In the genomic region with DNA sequence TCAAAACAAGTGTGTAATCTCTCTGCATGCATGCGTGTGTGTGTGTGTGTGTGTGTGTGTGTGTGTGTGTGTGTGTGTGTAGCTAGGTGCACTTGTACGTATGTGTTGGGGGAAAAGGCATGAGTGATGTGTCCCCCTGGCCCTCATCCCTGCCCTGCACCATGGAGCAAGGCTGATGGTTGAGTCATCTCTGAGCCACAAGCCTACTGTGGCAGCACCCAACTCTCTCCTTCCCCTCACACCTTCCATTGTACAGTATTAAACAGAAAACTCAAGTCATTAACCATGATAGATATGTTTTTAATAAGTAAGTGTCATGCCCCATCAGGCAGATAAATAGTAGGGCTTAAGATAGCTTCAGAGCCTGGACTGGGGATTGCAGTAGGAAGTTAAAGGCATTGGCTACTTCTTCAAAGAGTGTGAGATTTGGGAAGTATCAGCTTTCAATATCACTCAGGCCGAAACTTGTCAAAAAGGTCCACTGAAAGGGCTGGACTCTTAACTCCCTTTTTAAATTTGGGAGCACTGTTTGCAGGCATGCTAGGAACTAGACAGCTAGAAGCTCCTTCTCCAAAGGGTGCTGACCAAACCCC, we compare ENCODE assay signal across 21 mouse cellular contexts.
DNase-seq lines count a peak whose midpoint lies in the region; ATAC-seq and TF ChIP-seq lines count a peak whose summit lies in the region.
"Had no signal": no experiment of that assay in that cellular context is flagged by ENCODE, and none has a peak within 500 bp of the region (broad histone marks: within the 10 kb centered on the region; RNA-seq: fewer than 3 reads in every experiment).

No protein-coding gene starts in this region.

- no peak overlapping the region for H3K27ac ChIP-seq in forebrain, embryonic 13.5 days
- H3K27ac ChIP-seq in forebrain, embryonic 15.5 days (replicated peaks): no peak overlapping the region
- H3K27ac ChIP-seq in hindbrain, embryonic 16.5 days (ENCODE audit: low read depth, low read length): no peak overlapping the region
- no peak overlapping the region for H3K27ac ChIP-seq in hindbrain, postnatal 0 days
- H3K27ac ChIP-seq: left cerebral cortex, adult 2 months; limb, embryonic 12.5 days; liver, embryonic 15.5 days; stomach, embryonic 15.5 days had no signal

- peaks cover 26% of the 10 kb centered on the region for H3K4me1 ChIP-seq in forebrain, embryonic 13.5 days
- peaks cover 17% of the 10 kb centered on the region for H3K4me1 ChIP-seq in forebrain, embryonic 15.5 days
- H3K4me1 ChIP-seq in hindbrain, embryonic 16.5 days (ENCODE audit: control insufficient read depth, insufficient read depth, low read depth, low read length): no peaks in the 10 kb centered on the region; the same call in 1 of the 2 replicates
- 0 out of 2 replicates have a peak, but pooled peaks cover 4% of the 10 kb centered on the region for H3K4me1 ChIP-seq in hindbrain, postnatal 0 days (ENCODE audit: insufficient read depth, low read length)
- H3K4me1 ChIP-seq: heart, embryonic 12.5 days; stomach, embryonic 15.5 days had no signal

- no peak overlapping the region for H3K4me2 ChIP-seq in forebrain, embryonic 13.5 days
- no peak overlapping the region for H3K4me2 ChIP-seq in forebrain, embryonic 15.5 days (replicated peaks)
- H3K4me2 ChIP-seq in hindbrain, embryonic 16.5 days (ENCODE audit: low read length): no peak overlapping the region
- H3K4me2 ChIP-seq in hindbrain, postnatal 0 days (ENCODE audit: low read depth, low read length): no peak overlapping the region
- H3K4me2 ChIP-seq: heart, embryonic 12.5 days; limb, embryonic 12.5 days; liver, embryonic 15.5 days; stomach, embryonic 15.5 days had no signal

- WGBS in forebrain, embryonic 13.5 days: 71% methylated on average over 3 of the region's 3 CpGs
- WGBS in forebrain, embryonic 15.5 days: 53% methylated on average over 3 of the region's 3 CpGs
- WGBS in hindbrain, embryonic 16.5 days: 76% methylated on average over 3 of the region's 3 CpGs
- 81% methylated on average over 3 of the region's 3 CpGs for WGBS in hindbrain, postnatal 0 days

- ATAC-seq in forebrain, embryonic 13.5 days: peak; percentile 46
- ATAC-seq in forebrain, embryonic 15.5 days (replicated peaks): no peak; the same call in 1 of the 2 replicates
- 0 out of 2 replicates have a peak, but pooled peaks have one; percentile 2 for ATAC-seq in hindbrain, embryonic 16.5 days
- ATAC-seq in hindbrain, postnatal 0 days: no peak
- peak; percentile 40 for ATAC-seq in granulocyte monocyte progenitor cell, adult 5-6 weeks (replicated peaks; ENCODE audit: poor library complexity, severe bottlenecking)
- ATAC-seq: activated CD4-positive, CD25-positive, alpha-beta regulatory T cell, adult 4 months; inflammation-experienced regulatory T-cells, adult 6 months; lung, postnatal 0 days; midbrain, embryonic 16.5 days had no signal

- no peak for TF ChIP-seq CTCF in hindbrain, postnatal 0 days (IDR thresholded peaks at IDR 0.05; ENCODE audit: low read depth)

- no peaks in the 10 kb centered on the region for H3K36me3 ChIP-seq in forebrain, embryonic 13.5 days (ENCODE audit: poor library complexity, severe bottlenecking)
- H3K36me3 ChIP-seq in forebrain, embryonic 15.5 days: no peaks in the 10 kb centered on the region
- H3K36me3 ChIP-seq in hindbrain, embryonic 16.5 days (ENCODE audit: control insufficient read depth, insufficient read depth, low read length): no peaks in the 10 kb centered on the region
- no peaks in the 10 kb centered on the region for H3K36me3 ChIP-seq in hindbrain, postnatal 0 days (ENCODE audit: insufficient read depth, low read length)
- H3K36me3 ChIP-seq: heart, embryonic 12.5 days; limb, embryonic 12.5 days; liver, embryonic 15.5 days; stomach, embryonic 15.5 days had no signal

- H3K27me3 ChIP-seq in forebrain, embryonic 13.5 days: peaks cover 23% of the 10 kb centered on the region
- peaks cover 24% of the 10 kb centered on the region; the same call in 1 of the 2 replicates for H3K27me3 ChIP-seq in forebrain, embryonic 15.5 days
- no peaks in the 10 kb centered on the region for H3K27me3 ChIP-seq in hindbrain, embryonic 16.5 days (replicated peaks; ENCODE audit: control insufficient read depth, insufficient read depth, low read length)
- H3K27me3 ChIP-seq in hindbrain, postnatal 0 days (ENCODE audit: insufficient read depth, low read length): no peaks in the 10 kb centered on the region
- H3K27me3 ChIP-seq: heart, embryonic 12.5 days; limb, embryonic 12.5 days; liver, embryonic 15.5 days; stomach, embryonic 15.5 days had no signal

- DNase-seq in hindbrain, postnatal 0 days (ENCODE audit: low spot score): no peak
- DNase-seq in adrenal gland, postnatal 36 days: peak; percentile 49 to 59
- DNase-seq in urinary bladder, postnatal 14 days (ENCODE audit: low spot score): no peak
- DNase-seq in ovary, adult 18-20 months (ENCODE audit: low spot score): no peak
- DNase-seq: embryo, embryonic 11 days; gastrocnemius, postnatal 14 days; heart, postnatal 36 days; thymus, adult 2 months had no signal

- no peak overlapping the region for H3K9ac ChIP-seq in forebrain, embryonic 13.5 days
- H3K9ac ChIP-seq in forebrain, embryonic 15.5 days (replicated peaks): no peak overlapping the region
- no peak overlapping the region for H3K9ac ChIP-seq in hindbrain, embryonic 16.5 days (ENCODE audit: low read depth, low read length)
- no peak overlapping the region for H3K9ac ChIP-seq in hindbrain, postnatal 0 days (replicated peaks; ENCODE audit: low read length)
- H3K9ac ChIP-seq: heart, embryonic 12.5 days; limb, embryonic 12.5 days; liver, embryonic 15.5 days; stomach, embryonic 15.5 days had no signal

- no peak overlapping the region for H3K4me3 ChIP-seq in forebrain, embryonic 13.5 days
- H3K4me3 ChIP-seq in forebrain, embryonic 15.5 days: no peak overlapping the region
- no peak overlapping the region for H3K4me3 ChIP-seq in hindbrain, embryonic 16.5 days (ENCODE audit: low read length)
- no peak overlapping the region for H3K4me3 ChIP-seq in hindbrain, postnatal 0 days (ENCODE audit: low read length)
- H3K4me3 ChIP-seq: heart, embryonic 12.5 days; left cerebral cortex, adult 2 months; limb, embryonic 12.5 days; liver, embryonic 15.5 days; stomach, embryonic 15.5 days had no signal

- H3K9me3 ChIP-seq in forebrain, embryonic 13.5 days (replicated peaks): no peaks in the 10 kb centered on the region
- H3K9me3 ChIP-seq in forebrain, embryonic 15.5 days: no peaks in the 10 kb centered on the region
- no peaks in the 10 kb centered on the region for H3K9me3 ChIP-seq in hindbrain, embryonic 16.5 days (ENCODE audit: control insufficient read depth, low read length)
- H3K9me3 ChIP-seq in hindbrain, postnatal 0 days (ENCODE audit: low read length): no peaks in the 10 kb centered on the region
- H3K9me3 ChIP-seq: heart, embryonic 12.5 days; limb, embryonic 12.5 days; liver, embryonic 15.5 days; stomach, embryonic 15.5 days had no signal

Comparison
In these comparisons a context has a peak if more than half of its experiments do, and no peak if none do; other contexts are left out.
1. ATAC-seq: peak in forebrain, embryonic 13.5 days (single experiment), hindbrain, embryonic 16.5 days (single experiment) and granulocyte monocyte progenitor cell, adult 5-6 weeks (single experiment); none in forebrain, embryonic 15.5 days (single experiment) and hindbrain, postnatal 0 days (single experiment).
2. DNase-seq: peak in adrenal gland, postnatal 36 days (2 of 2); none in hindbrain, postnatal 0 days (single experiment), urinary bladder, postnatal 14 days (single experiment) and ovary, adult 18-20 months (single experiment).